ENCODE assay signal across 19 mouse cellular contexts in the genomic region with DNA sequence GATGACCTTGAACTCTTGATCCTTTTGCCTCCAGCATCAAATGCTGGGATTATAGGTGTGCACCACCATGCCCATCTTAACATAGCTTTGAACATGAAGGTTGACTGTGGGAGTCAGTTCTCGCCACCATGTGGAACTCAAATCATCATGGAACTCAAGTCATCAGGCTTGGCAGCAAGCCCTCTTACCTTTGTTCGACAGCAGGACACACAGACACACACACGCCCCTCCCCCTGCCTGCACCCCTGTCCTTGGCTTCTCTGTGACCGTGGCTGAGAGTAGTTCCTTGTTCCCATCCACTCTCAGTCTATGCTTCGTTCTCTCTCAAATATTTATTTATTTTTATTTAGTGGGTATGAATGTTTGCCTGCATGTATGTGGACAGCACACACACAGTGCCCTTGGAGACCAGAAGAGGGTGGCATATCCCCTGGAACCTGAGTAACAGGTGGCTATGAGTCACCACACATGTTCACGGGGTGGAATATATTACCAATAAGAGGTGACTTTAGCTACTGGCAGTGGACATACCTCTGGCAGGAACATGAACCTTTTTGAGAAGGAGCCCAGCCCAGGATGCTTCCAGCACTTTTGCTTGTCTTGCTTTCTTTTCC. TPM values are rescaled to one million over a fixed set of nuclear protein-coding genes. Genes with fewer than 3 reads are reported as not detected.
DNase-seq lines count a peak whose midpoint lies in the region; ATAC-seq and TF ChIP-seq lines count a peak whose summit lies in the region.
"Had no signal": no experiment of that assay in that cellular context is flagged by ENCODE, and none has a peak within 500 bp of the region (broad histone marks: within the 10 kb centered on the region; RNA-seq: fewer than 3 reads in every experiment).

No protein-coding gene starts in this region.

- H3K9ac ChIP-seq in liver, adult 2 months (ENCODE audit: low read depth, low read length): no peak overlapping the region
- H3K9ac ChIP-seq in stomach, postnatal 0 days (ENCODE audit: low read length): no peak overlapping the region
- no peak overlapping the region for H3K9ac ChIP-seq in forebrain, embryonic 16.5 days (replicated peaks; ENCODE audit: low read depth, low read length)
- H3K9ac ChIP-seq: embryonic facial prominence, embryonic 15.5 days; heart, embryonic 15.5 days; hindbrain, embryonic 13.5 days; liver, embryonic 15.5 days had no signal

- H3K4me1 ChIP-seq in liver, adult 2 months (ENCODE audit: control insufficient read depth, insufficient read depth, low read length): peaks cover 3% of the 10 kb centered on the region
- H3K4me1 ChIP-seq in stomach, postnatal 0 days (replicated peaks; ENCODE audit: control insufficient read depth, insufficient read depth): no peaks in the 10 kb centered on the region
- H3K4me1 ChIP-seq in forebrain, embryonic 16.5 days (replicated peaks; ENCODE audit: control insufficient read depth, insufficient read depth, low read length): 0 out of 2 replicates have a peak, but pooled peaks cover 6% of the 10 kb centered on the region
- H3K4me1 ChIP-seq: hindbrain, embryonic 13.5 days had no signal

- TF ChIP-seq POLR2A in liver, adult 2 months (IDR thresholded peaks at IDR 0.05; ENCODE audit: extremely low read depth, insufficient read depth, low read length): no peak

- in situ Hi-C loops in Patski (cut with MboI; ENCODE audit: low pct_unique_long_range_greater_than_20kb): no loop called here

- H3K9me3 ChIP-seq in stomach, postnatal 0 days (ENCODE audit: control insufficient read depth, low read length): no peaks in the 10 kb centered on the region
- no peaks in the 10 kb centered on the region for H3K9me3 ChIP-seq in forebrain, embryonic 16.5 days (ENCODE audit: control insufficient read depth, low read length)
- H3K9me3 ChIP-seq: embryonic facial prominence, embryonic 15.5 days; heart, embryonic 15.5 days; hindbrain, embryonic 13.5 days; liver, embryonic 15.5 days had no signal

- no peak for TF ChIP-seq EP300 in stomach, postnatal 0 days (optimal IDR thresholded peaks at IDR 0.05)

- H3K36me3 ChIP-seq in liver, adult 2 months (ENCODE audit: control insufficient read depth, insufficient read depth, low read length): no peaks in the 10 kb centered on the region; the same call in 1 of the 2 replicates
- no peaks in the 10 kb centered on the region for H3K36me3 ChIP-seq in stomach, postnatal 0 days (ENCODE audit: control insufficient read depth, insufficient read depth, low read length)
- no peaks in the 10 kb centered on the region for H3K36me3 ChIP-seq in forebrain, embryonic 16.5 days (ENCODE audit: control insufficient read depth, insufficient read depth)
- H3K36me3 ChIP-seq: embryonic facial prominence, embryonic 15.5 days; heart, embryonic 15.5 days; hindbrain, embryonic 13.5 days; liver, embryonic 15.5 days had no signal

- H3K4me2 ChIP-seq in stomach, postnatal 0 days (replicated peaks; ENCODE audit: low read depth): no peak overlapping the region
- H3K4me2 ChIP-seq in forebrain, embryonic 16.5 days (ENCODE audit: low read length): no peak overlapping the region
- H3K4me2 ChIP-seq: embryonic facial prominence, embryonic 15.5 days; heart, embryonic 15.5 days; hindbrain, embryonic 13.5 days; liver, embryonic 15.5 days had no signal

- no peak overlapping the region; the same call in 1 of the 2 replicates for H3K27ac ChIP-seq in liver, adult 2 months (replicated peaks; ENCODE audit: insufficient read depth, low read depth, low read length)
- H3K27ac ChIP-seq in stomach, postnatal 0 days (replicated peaks): no peak overlapping the region
- H3K27ac ChIP-seq in forebrain, embryonic 16.5 days (ENCODE audit: low read length): no peak overlapping the region
- H3K27ac ChIP-seq: embryonic facial prominence, embryonic 15.5 days; heart, embryonic 15.5 days; hindbrain, embryonic 13.5 days; liver, embryonic 15.5 days had no signal

- 21% methylated on average over 6 of the region's 6 CpGs for WGBS in liver, adult 2 months
- 60% methylated on average over 6 of the region's 6 CpGs for WGBS in stomach, postnatal 0 days
- 75% methylated on average over 6 of the region's 6 CpGs for WGBS in forebrain, embryonic 16.5 days

- no peak for ATAC-seq in Patski
- ATAC-seq in stomach, postnatal 0 days (ENCODE audit: low FRiP score, low TSS enrichment): peak; percentile 77
- ATAC-seq in forebrain, embryonic 16.5 days: no peak

- no peaks in the 10 kb centered on the region for H3K27me3 ChIP-seq in liver, adult 2 months (ENCODE audit: control insufficient read depth, insufficient read depth, low read length)
- H3K27me3 ChIP-seq in Patski: no peaks in the 10 kb centered on the region
- no peaks in the 10 kb centered on the region for H3K27me3 ChIP-seq in stomach, postnatal 0 days (ENCODE audit: control insufficient read depth, insufficient read depth, low read length)
- H3K27me3 ChIP-seq in forebrain, embryonic 16.5 days (replicated peaks; ENCODE audit: control insufficient read depth, insufficient read depth, low read length): no peaks in the 10 kb centered on the region
- H3K27me3 ChIP-seq: embryonic facial prominence, embryonic 15.5 days; heart, embryonic 15.5 days; hindbrain, embryonic 13.5 days; liver, embryonic 15.5 days had no signal

- DNase-seq in liver, adult 2 months (ENCODE audit: extremely low read depth, low read depth, low spot score): peak; percentile 69
- DNase-seq in liver: no peak
- no peak for DNase-seq in Patski (ENCODE audit: low read depth, low spot score)
- peak; percentile 53 for DNase-seq in induced T-regulatory cell, adult 2 months (ENCODE audit: low read depth)
- no peak for DNase-seq in stomach, postnatal 0 days (ENCODE audit: low spot score)
- no peak for DNase-seq in spleen, adult 12 weeks (ENCODE audit: low spot score)
- DNase-seq: adrenal gland, postnatal 10 days; cerebellum, adult 9-10 months; gastrocnemius, postnatal 14 days; kidney, adult 8-10 months; lung, postnatal 4 days; right cerebral cortex, postnatal 14 days; thymus, adult 18-20 months had no signal

- no peak overlapping the region for H3K4me3 ChIP-seq in liver, adult 2 months (ENCODE audit: insufficient read depth, low read depth, low read length)
- no peak overlapping the region for H3K4me3 ChIP-seq in stomach, postnatal 0 days (ENCODE audit: low read depth, low read length)
- no peak overlapping the region for H3K4me3 ChIP-seq in forebrain, embryonic 16.5 days (replicated peaks; ENCODE audit: low read length)
- H3K4me3 ChIP-seq: embryonic facial prominence, embryonic 15.5 days; heart, embryonic 15.5 days; hindbrain, embryonic 13.5 days; layer of hippocampus, adult 2 months; liver, embryonic 15.5 days had no signal

- no peak for TF ChIP-seq CTCF in liver, adult 2 months (IDR thresholded peaks at IDR 0.05; ENCODE audit: low read depth, low read length)
- TF ChIP-seq CTCF in Patski (IDR thresholded peaks at IDR 0.05): peak; percentile 6
- TF ChIP-seq CTCF in stomach, postnatal 0 days (IDR thresholded peaks at IDR 0.05; ENCODE audit: low read depth): peak; percentile 35; the same call in 1 of the 2 replicates

- POLR2A ChIA-PET in Patski (lab: Charles Lee): no interaction called here

- no peaks in the 10 kb centered on the region for H3K79me2 ChIP-seq in liver, adult 2 months (ENCODE audit: control insufficient read depth, insufficient read depth, low read length)

- CTCF ChIA-PET in Patski (lab: Charles Lee): interaction anchor here (1.8 kb wide), 1 partner anchor 77 kb away, joined by 4 read pairs; no protein-coding TSS in a partner anchor

RNA-seq across cellular contexts. Expression of gene Vps13d, which starts 14.4 kb away (rescaled TPM):
- 32.4 and 36.2 TPM in 2 replicates for total RNA-seq in liver, adult 2 months (2014; rRNA removed)
- 11.6 and 13.3 TPM in 2 replicates for polyA plus RNA-seq in liver, adult 2 months (2012; rRNA removed)
- 36.6 TPM for polyA plus RNA-seq in Patski (2021)
- 7.2 and 8.1 TPM in 2 replicates for polyA plus RNA-seq in stomach, postnatal 0 days (2015; fragmentation: Nextera tagmentation; extraction: Ambion mirVana)
- polyA plus RNA-seq in forebrain, embryonic 16.5 days (2015; fragmentation: Nextera tagmentation; extraction: Ambion mirVana): 9.2 and 9.4 TPM in 2 replicates

RNA-seq across cellular contexts. Expression of gene Tnfrsf1b, which starts 37.5 kb away (rescaled TPM):
- total RNA-seq in liver, adult 2 months (2014; rRNA removed): 10.8 and 14.9 TPM in 2 replicates
- polyA plus RNA-seq in liver, adult 2 months (2012; rRNA removed): 16.8 and 16.9 TPM in 2 replicates
- 0.12 TPM for polyA plus RNA-seq in Patski (2021)
- 5.4 and 6.0 TPM in 2 replicates for polyA plus RNA-seq in stomach, postnatal 0 days (2015; fragmentation: Nextera tagmentation; extraction: Ambion mirVana)
- polyA plus RNA-seq in forebrain, embryonic 16.5 days (2015; fragmentation: Nextera tagmentation; extraction: Ambion mirVana): 2.4 and 2.5 TPM in 2 replicates

Comparison
In these comparisons a context has a peak if more than half of its experiments do, and no peak if none do; other contexts are left out.
1. DNase-seq: peak in liver, adult 2 months (single experiment) and induced T-regulatory cell, adult 2 months (single experiment); none in liver (single experiment), Patski (single experiment), stomach, postnatal 0 days (single experiment) and spleen, adult 12 weeks (single experiment).